Mouse (Mus musculus) liver, adult 2 months (tissue): ENCODE data around the gene Ccdc154.

Source experiments
- CTCF ChIP-seq: fragments of 200-500 bp; IDR thresholded peaks from 2 replicates; pipeline ENCODE4 v1.5.1; 2011; ENCODE audit warnings: low read depth, low read length, control low read depth
- POLR2A ChIP-seq: fragments of 200-500 bp; IDR thresholded peaks from 2 replicates; pipeline ENCODE4 v1.6.1; 2011; ENCODE audit warnings: low read length, control low read depth; ENCODE audit not compliant: insufficient read depth; ENCODE audit errors: extremely low read depth

DNA sequence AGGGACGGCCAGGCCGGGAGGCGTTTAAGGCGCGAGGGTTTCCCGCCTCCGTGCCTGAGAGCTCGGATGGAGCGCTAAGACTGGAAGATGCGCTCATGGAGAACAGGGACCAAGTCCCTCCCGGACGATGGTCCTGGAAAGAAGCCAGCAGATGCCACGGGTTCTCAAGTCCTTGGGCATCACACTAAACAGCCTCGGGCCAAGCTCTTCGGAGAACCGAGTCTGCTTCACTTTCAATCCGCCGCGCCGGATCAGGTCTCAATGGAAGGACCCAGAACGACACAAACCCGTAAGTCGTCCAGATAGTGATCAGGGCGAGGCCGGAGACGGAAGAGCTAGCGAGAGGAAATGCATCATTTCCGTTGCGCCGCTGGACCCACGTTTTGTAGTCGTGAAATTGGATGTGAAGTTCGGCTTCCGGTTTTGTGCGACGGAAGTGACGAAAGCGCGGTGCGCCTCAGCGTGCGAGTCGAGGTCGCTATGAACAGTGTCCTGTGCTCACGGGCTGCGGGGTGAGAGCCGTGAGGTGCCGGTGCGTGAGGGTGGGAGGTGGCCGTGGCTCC, 21.9 kb downstream of the Ccdc154 start, which contains the start of gene BC003965:
- TF ChIP-seq POLR2A = peak; percentile 37
- TF ChIP-seq CTCF = no peak
